Mouse (Mus musculus) limb, embryonic 14.5 days (tissue): ENCODE results near the gene Igsf23. TPM values are rescaled to one million over a fixed set of nuclear protein-coding genes. Genes with fewer than 3 reads are reported as not detected.

Experiments used
- ATAC-seq: fragments of 200-750 bp; cut with Nextera tagmentation; 2 replicates; pipeline ENCODE4 v1.8.0; 2017; ENCODE audit warnings: low read depth, moderate number of reproducible peaks, moderate TSS enrichment; ENCODE audit not compliant: low FRiP score
- DNase-seq: peaks from one replicate; pipeline ENCODE4 v3.0.0-alpha.2; 2015; ENCODE audit warnings: low spot score
- H3K27ac ChIP-seq: fragments of 300-500 bp; sonication (generic); replicated peaks from 2 replicates; pipeline ENCODE4 v1.5.1; 2014; ENCODE audit warnings: low read depth, mild to moderate bottlenecking, low read length, moderate library complexity, mixed read lengths
- H3K27me3 ChIP-seq: fragments of 300-500 bp; sonication (generic); 2 replicates; pipeline ENCODE4 v1.6.1; 2014; ENCODE audit warnings: low read length, mixed read lengths; ENCODE audit not compliant: control insufficient read depth, insufficient read depth
- H3K36me3 ChIP-seq: fragments of 300-500 bp; sonication (generic); 2 replicates; pipeline ENCODE4 v1.6.1; 2014; ENCODE audit warnings: mild to moderate bottlenecking, low read length, moderate library complexity, mixed read lengths; ENCODE audit not compliant: control insufficient read depth, insufficient read depth
- H3K4me1 ChIP-seq: fragments of 300-500 bp; sonication (generic); 2 replicates; pipeline ENCODE4 v1.6.1; 2014; ENCODE audit warnings: antibody characterized with exemption, low read length, mixed read lengths; ENCODE audit not compliant: control insufficient read depth, insufficient read depth
- H3K4me2 ChIP-seq: fragments of 300-500 bp; sonication (generic); replicated peaks from 2 replicates; pipeline ENCODE4 v1.6.1; 2014; ENCODE audit warnings: low read depth, mild to moderate bottlenecking, low read length, moderate library complexity; ENCODE audit not compliant: severe bottlenecking
- H3K4me3 ChIP-seq: fragments of 300-500 bp; sonication (generic); replicated peaks from 2 replicates; pipeline ENCODE4 v1.5.1; 2014; ENCODE audit warnings: low read length
- H3K9ac ChIP-seq: fragments of 300-500 bp; sonication (generic); 2 replicates; pipeline ENCODE4 v1.6.1; 2014; ENCODE audit warnings: mild to moderate bottlenecking, low read depth, low read length, moderate library complexity; ENCODE audit not compliant: severe bottlenecking
- H3K9me3 ChIP-seq: fragments of 300-500 bp; sonication (generic); 2 replicates; pipeline ENCODE4 v1.6.1; 2016; ENCODE audit warnings: low read length; ENCODE audit not compliant: control insufficient read depth
- POLR2A ChIP-seq: fragments of 200-500 bp; IDR thresholded peaks from 2 replicates; pipeline ENCODE4 v1.8.0; 2012; ENCODE audit warnings: inconsistent platforms, mild to moderate bottlenecking, moderate library complexity, borderline replicate concordance; ENCODE audit not compliant: insufficient read depth, insufficient read length; ENCODE audit errors: extremely low read depth
- WGBS: fragments of 180-500 bp; shearing (Covaris S2); extraction: QIAGEN DNeasy Blood & Tissue Kit; methylation state at CpG from one replicate; pipeline ENCODE4 v1.1.7; 2014; 5-methylcytosine and 5-hydroxymethylcytosine counted together
- polyA plus RNA-seq, 2 experiments: library from polyadenylated mRNA; depleted of rRNA in 1 of 2; stranded (reverse) in 1 of 2; unstranded in 1 of 2; fragments of >200 nt; fragmentation: Nextera tagmentation in 1 of 2; extraction: Ambion mirVana in 1 of 2; gene quantifications; 2 replicates each; pipeline versions ENCODE4 v1.2.1 to v1.2.3; 2012 to 2014

The Igsf23 gene
- polyA plus RNA-seq, 2 experiments = 0.09 to 0.30 TPM

GRCm38 (mm10) chr7:19953054-19953453, 2.5 kb upstream of the Igsf23 start:
- DNase-seq = no peak
- WGBS = 59% methylated on average over 9 of the region's 9 CpGs
- TF ChIP-seq POLR2A = no peak
- Histone ChIP-seq H3K4me1 (no peaks in the 10 kb centered on the region), H3K4me2 (no peak overlapping the region), H3K27me3 (no peaks in the 10 kb centered on the region), H3K36me3 (no peaks in the 10 kb centered on the region), H3K9ac (no peak overlapping the region), H3K9me3 (no peaks in the 10 kb centered on the region), H3K27ac (no peak overlapping the region), H3K4me3 (no peak overlapping the region)
- ATAC-seq = no peak

DNA sequence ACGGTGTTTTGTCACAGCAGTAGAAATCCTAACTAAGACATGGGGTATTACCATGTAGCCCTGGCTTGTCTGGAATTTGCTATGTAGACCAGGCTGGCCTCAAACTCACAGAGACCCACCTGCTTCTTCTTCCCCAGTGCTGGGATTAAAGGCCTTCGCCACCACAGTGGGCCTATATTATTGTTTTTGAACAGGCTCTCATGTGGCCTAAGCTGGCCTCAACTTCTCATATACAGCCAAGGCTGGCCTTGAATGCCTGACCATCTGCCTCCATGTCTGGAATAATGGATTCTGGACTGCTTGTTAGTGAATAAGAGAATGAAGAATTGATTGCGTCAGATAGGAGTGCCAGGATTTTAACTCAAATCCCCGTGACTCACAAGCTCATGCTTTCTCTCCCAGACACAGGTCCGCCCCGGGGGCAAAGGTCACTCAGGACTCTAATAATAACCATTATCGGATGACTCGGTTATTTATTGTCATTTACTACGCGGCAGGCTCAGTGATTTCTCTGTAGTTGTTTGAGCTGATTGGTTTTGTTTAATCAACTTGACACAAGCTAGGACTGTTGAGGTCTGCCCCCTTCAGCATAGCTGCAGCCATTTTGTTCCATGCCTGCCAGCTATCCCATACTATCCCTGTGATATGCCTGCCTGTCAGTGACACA, 1.9 kb upstream of the Igsf23 start:
- no peak overlapping the region for H3K4me2 ChIP-seq
- TF ChIP-seq POLR2A = no peak
- DNase-seq = no peak
- H3K4me3 ChIP-seq = no peak overlapping the region
- no peak overlapping the region for H3K27ac ChIP-seq
- no peak overlapping the region for H3K9ac ChIP-seq
- H3K9me3 ChIP-seq = no peaks in the 10 kb centered on the region
- no peak for ATAC-seq
- H3K27me3 ChIP-seq = no peaks in the 10 kb centered on the region
- H3K4me1 ChIP-seq = no peaks in the 10 kb centered on the region
- 75% methylated on average over 10 of the region's 10 CpGs for WGBS
- no peaks in the 10 kb centered on the region for H3K36me3 ChIP-seq

DNA sequence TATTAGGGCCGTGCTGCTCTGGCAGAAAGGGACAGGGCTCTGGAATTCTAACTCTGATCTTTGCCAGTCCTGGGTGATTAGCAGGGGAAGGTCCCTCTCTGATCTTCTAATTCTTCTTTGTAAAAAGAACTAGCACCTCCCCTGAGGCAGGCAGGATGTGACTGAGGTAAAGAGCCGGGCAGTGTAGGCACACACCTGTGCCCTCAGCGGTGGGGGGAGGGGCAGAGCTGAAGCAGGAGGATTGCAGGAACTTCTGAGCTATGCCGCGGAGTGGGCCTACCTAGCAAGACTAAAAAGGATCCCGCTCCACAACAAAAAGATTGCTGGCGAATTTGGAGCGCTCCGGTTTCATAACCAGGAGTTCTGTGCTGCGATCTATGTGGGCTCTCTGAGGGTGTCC, 560 bp downstream of the Igsf23 start:
- Histone ChIP-seq H3K36me3 (no peaks in the 10 kb centered on the region), H3K4me1 (no peaks in the 10 kb centered on the region), H3K9me3 (no peaks in the 10 kb centered on the region), H3K27ac (no peak overlapping the region), H3K9ac (no peak overlapping the region), H3K4me2 (no peak overlapping the region), H3K27me3 (no peaks in the 10 kb centered on the region), H3K4me3 (no peak overlapping the region)
- TF ChIP-seq POLR2A = no peak
- DNase-seq (no peak), ATAC-seq (no peak)
- WGBS = 48% methylated on average over 10 of the region's 10 CpGs

- no peaks in the 10 kb centered on the region for H3K4me1 ChIP-seq
- H3K27ac ChIP-seq = no peak overlapping the region
- no peak overlapping the region for H3K9ac ChIP-seq
- no peak for TF ChIP-seq POLR2A
- DNase-seq (no peak), ATAC-seq (no peak)
- H3K27me3 ChIP-seq = no peaks in the 10 kb centered on the region
- no peaks in the 10 kb centered on the region for H3K36me3 ChIP-seq
- no peak overlapping the region for H3K4me2 ChIP-seq
- no peak overlapping the region for H3K4me3 ChIP-seq
- H3K9me3 ChIP-seq = no peaks in the 10 kb centered on the region
- 74% methylated on average over 12 of the region's 12 CpGs for WGBS
Observed at GRCm38 (mm10) chr7:19948956-19949355, 1.6 kb downstream of the Igsf23 start.

GRCm38 (mm10) chr7:19945821-19946515, 4.6 kb downstream of the Igsf23 start:
- DNase-seq (peak; percentile 17), ATAC-seq (no peak)
- Histone ChIP-seq H3K9me3 (no peaks in the 10 kb centered on the region), H3K27me3 (no peaks in the 10 kb centered on the region), H3K36me3 (no peaks in the 10 kb centered on the region), H3K27ac (no peak overlapping the region), H3K4me3 (no peak overlapping the region), H3K9ac (no peak overlapping the region), H3K4me1 (no peaks in the 10 kb centered on the region), H3K4me2 (no peak overlapping the region)
- no peak for TF ChIP-seq POLR2A
- 81% methylated on average over 13 of the region's 13 CpGs for WGBS
